Mouse (Mus musculus): ENCODE measurements at regions not wholly inside any gene's neighbourhood (a gene's known extent, or its start where the extent isn't known, plus 50 kb on each side); places are given as distances from the start of the nearest gene placed in this dataset.

GRCm38 (mm10) chr5:116934151-116934550, 181.8 kb downstream of the Suds3 start:
- TF ChIP-seq CTCF (IDR thresholded peaks at IDR 0.05; ENCODE audit: extremely low read depth, insufficient read depth, low read length) (no peak), POLR2A (IDR thresholded peaks at IDR 0.05; ENCODE audit: extremely low read depth, insufficient read depth, low read length) (no peak)

Data from cortical plate, adult 2 months (tissue).